Mouse (Mus musculus) bone marrow macrophage, adult 2 months (primary cell): ENCODE results near the gene Ak2.

Experiments used
- CTCF ChIP-seq: IDR thresholded peaks from 2 replicates; pipeline ENCODE4 v1.5.1; 2012; ENCODE audit warnings: low read depth, mild to moderate bottlenecking, low read length, moderate library complexity
- POLR2A ChIP-seq: IDR thresholded peaks from 2 replicates; pipeline ENCODE4 v1.6.1; 2012; ENCODE audit warnings: mild to moderate bottlenecking, low read depth, low read length, borderline replicate concordance

GRCm38 (mm10) chr4:129020454-129020853 lies 28.7 kb downstream of the Ak2 start:
- TF ChIP-seq CTCF (no peak), POLR2A (no peak)
